Mouse (Mus musculus) embryonic facial prominence, embryonic 10.5 days (tissue): ENCODE measurements around the gene Haghl. TPM values are rescaled to one million over a fixed set of nuclear protein-coding genes. Genes with fewer than 3 reads are reported as not detected.
"Not testable (repeated sequence)": the region's sequence is repeated elsewhere in the genome, so short reads cannot be mapped to it uniquely, and the experiment has no call there.

Experiments
- DNase-seq: peaks from one replicate; pipeline ENCODE4 v3.0.0-alpha.2; 2017; ENCODE audit warnings: low spot score
- H3K27ac ChIP-seq: fragments of 300-500 bp; sonication (generic); replicated peaks from 2 replicates; pipeline ENCODE4 v1.5.1; 2016; ENCODE audit warnings: mild to moderate bottlenecking
- H3K27me3 ChIP-seq: fragments of 300-500 bp; sonication (generic); replicated peaks from 2 replicates; pipeline ENCODE4 v1.6.1; 2016; ENCODE audit warnings: low read depth, mild to moderate bottlenecking; ENCODE audit not compliant: poor library complexity, severe bottlenecking
- H3K36me3 ChIP-seq: fragments of 300-500 bp; sonication (generic); replicated peaks from 2 replicates; pipeline ENCODE4 v1.6.1; 2016; ENCODE audit warnings: mild to moderate bottlenecking, moderate library complexity
- H3K4me1 ChIP-seq: fragments of 300-500 bp; sonication (generic); 2 replicates; pipeline ENCODE4 v1.6.1; 2016
- H3K4me3 ChIP-seq: fragments of 300-500 bp; sonication (generic); 2 replicates; pipeline ENCODE4 v1.5.1; 2016; ENCODE audit warnings: mild to moderate bottlenecking, moderate library complexity
- H3K9me3 ChIP-seq: fragments of 300-500 bp; sonication (generic); 2 replicates; pipeline ENCODE4 v1.6.1; 2016; ENCODE audit warnings: mild to moderate bottlenecking
- WGBS: fragments of 180-500 bp; shearing (Covaris S2); methylation state at CpG from one replicate; pipeline ENCODE4 v1.1.7; 2016; 5-methylcytosine and 5-hydroxymethylcytosine counted together
- microRNA-seq: library from miRNA; unstranded; fragments of <30 nt; microRNA quantifications from one replicate; pipeline ENCODE4, GENCODE M21; 2017
- polyA plus RNA-seq: library from polyadenylated mRNA; unstranded; fragments of >200 nt; fragmentation: Nextera tagmentation; extraction: Ambion mirVana; gene quantifications from 2 replicates; pipeline ENCODE4 v1.2.1, GENCODE M21; 2016

Haghl gene
- polyA plus RNA-seq, 1 experiment from 2014 or later = 69.1 TPM

- WGBS = 91% methylated on average over 4 of the region's 4 CpGs
- Histone ChIP-seq H3K4me3 (no peak overlapping the region), H3K4me1 (0 out of 2 replicates have a peak, but pooled peaks cover 5% of the 10 kb centered on the region), H3K36me3 (no peaks in the 10 kb centered on the region), H3K27ac (no peak overlapping the region), H3K9me3 (no peaks in the 10 kb centered on the region), H3K27me3 (peaks cover 10% of the 10 kb centered on the region; the same call in 1 of the 2 replicates)
- no peak for DNase-seq
These were observed 37.2 kb downstream of the Haghl start for GRCm38 (mm10) chr17:25748238-25748637.

GRCm38 (mm10) chr17:25744311-25744710 is 41.2 kb downstream of the Haghl start:
- no peak for DNase-seq
- H3K36me3 ChIP-seq = no peaks in the 10 kb centered on the region
- peaks cover 17% of the 10 kb centered on the region for H3K27me3 ChIP-seq
- no peak overlapping the region for H3K27ac ChIP-seq
- 78% methylated on average over 10 of the region's 10 CpGs for WGBS
- H3K4me3 ChIP-seq = no peak overlapping the region
- H3K9me3 ChIP-seq = no peaks in the 10 kb centered on the region
- 0 out of 2 replicates have a peak, but pooled peaks cover 5% of the 10 kb centered on the region for H3K4me1 ChIP-seq

GRCm38 (mm10) chr17:25743831-25744230 is 41.6 kb downstream of the Haghl start:
- no peak for DNase-seq
- no peak overlapping the region for H3K4me3 ChIP-seq
- H3K9me3 ChIP-seq = no peaks in the 10 kb centered on the region
- H3K27me3 ChIP-seq = peaks cover 17% of the 10 kb centered on the region
- no peak overlapping the region for H3K27ac ChIP-seq
- 0 out of 2 replicates have a peak, but pooled peaks cover 5% of the 10 kb centered on the region for H3K4me1 ChIP-seq
- H3K36me3 ChIP-seq = no peaks in the 10 kb centered on the region
- 94% methylated on average over 9 of the region's 9 CpGs for WGBS

GRCm38 (mm10) chr17:25741471-25741870 is 44.0 kb downstream of the Haghl start:
- H3K27me3 ChIP-seq = peaks cover 17% of the 10 kb centered on the region
- WGBS = 77% methylated on average over 12 of the region's 12 CpGs
- H3K4me1 ChIP-seq, H3K4me3 ChIP-seq, DNase-seq, H3K9me3 ChIP-seq, H3K36me3 ChIP-seq, H3K27ac ChIP-seq: not testable (repeated sequence)

- no peaks in the 10 kb centered on the region for H3K4me1 ChIP-seq
- DNase-seq = no peak
- 81% methylated on average over 7 of the region's 7 CpGs for WGBS
These were observed 46.6 kb downstream of the Haghl start for GRCm38 (mm10) chr17:25738861-25739260.

GRCm38 (mm10) chr17:25735745-25736144 is 49.7 kb downstream of the Haghl start, which contains the start of gene Mslnl:
TSS of gene Mslnl (plus strand) at chr17:25736042.
- 83% methylated on average over 3 of the region's 3 CpGs for WGBS
- H3K9me3 ChIP-seq = no peaks in the 10 kb centered on the region
- no peak for DNase-seq
- H3K36me3 ChIP-seq = peaks cover 8% of the 10 kb centered on the region
- H3K4me3 ChIP-seq = no peak within 1 kb of the TSS
- H3K4me1 ChIP-seq = peaks cover 5% of the 10 kb centered on the region; the same call in 1 of the 2 replicates
- H3K27ac ChIP-seq = no peak within 1 kb of the TSS
- no peaks in the 10 kb centered on the region for H3K27me3 ChIP-seq

More at GRCm38 (mm10) chr17:25738861-25739260, 46.6 kb downstream of the Haghl start:
- H3K36me3 ChIP-seq = no peaks in the 10 kb centered on the region
- H3K9me3 ChIP-seq = no peaks in the 10 kb centered on the region
- no peak overlapping the region for H3K27ac ChIP-seq
- H3K4me3 ChIP-seq = no peak overlapping the region
- H3K27me3 ChIP-seq = peaks cover 14% of the 10 kb centered on the region

GRCm38 (mm10) chr17:25735246-25735645 is 50.2 kb downstream of the Haghl start:
- peaks cover 13% of the 10 kb centered on the region for H3K36me3 ChIP-seq
- no peak for DNase-seq
- WGBS = 80% methylated on average over 5 of the region's 5 CpGs
- H3K27ac ChIP-seq = no peak overlapping the region
- H3K9me3 ChIP-seq = no peaks in the 10 kb centered on the region
- no peaks in the 10 kb centered on the region for H3K27me3 ChIP-seq
- peaks cover 5% of the 10 kb centered on the region; the same call in 1 of the 2 replicates for H3K4me1 ChIP-seq
- no peak overlapping the region for H3K4me3 ChIP-seq

GRCm38 (mm10) chr17:25732082-25732481 is 53.4 kb downstream of the Haghl start:
- 19% methylated on average over 2 of the region's 2 CpGs for WGBS
- Histone ChIP-seq H3K36me3 (peaks cover 23% of the 10 kb centered on the region), H3K27me3 (no peaks in the 10 kb centered on the region), H3K4me3 (no peak overlapping the region), H3K27ac (no peak overlapping the region), H3K9me3 (no peaks in the 10 kb centered on the region), H3K4me1 (peaks cover 19% of the 10 kb centered on the region)
- DNase-seq = peak; percentile 90

Small RNA genes lying within 50 kb of the gene (microRNA-seq; reads per million reads assigned to microRNA genes)
- gene Gm25083 (not detected), gene Mir3082 (0.91 reads per million), gene Mir6966 (not detected)

Other genes with a start within 250 kb of the Haghl start
- gene Sox8, start 215.0 kb downstream of the Haghl start, polyA plus RNA-seq = 12.5 and 13.1 TPM in 2 replicates
- gene Lmf1, start 206.6 kb downstream of the Haghl start, polyA plus RNA-seq = 26.3 and 26.6 TPM in 2 replicates
- gene Gng13, start 68.5 kb downstream of the Haghl start, polyA plus RNA-seq = 1.8 and 2.5 TPM in 2 replicates
- 60.7 and 66.2 TPM in 2 replicates for gene Chtf18, start 58.3 kb downstream of the Haghl start, polyA plus RNA-seq
- gene Rpusd1, start 58.0 kb downstream of the Haghl start, polyA plus RNA-seq = 23.7 and 25.5 TPM in 2 replicates
- gene Mslnl, start 49.6 kb downstream of the Haghl start, polyA plus RNA-seq = 0.11 TPM in 1 of 2 replicates, not detected in the other
- 0.55 and 0.65 TPM in 2 replicates for gene Msln, start 31.3 kb downstream of the Haghl start, polyA plus RNA-seq
- 23.9 and 25.9 TPM in 2 replicates for gene Narfl, start 11.9 kb downstream of the Haghl start, polyA plus RNA-seq
- gene Ccdc78, start 907 bp upstream of the Haghl start, polyA plus RNA-seq = 0.62 and 1.2 TPM in 2 replicates
- 62.3 and 67.8 TPM in 2 replicates for gene Fam173a, start 7.2 kb upstream of the Haghl start, polyA plus RNA-seq
- 0.95 and 1.0 TPM in 2 replicates for gene AC134908.4, start 10.0 kb upstream of the Haghl start, polyA plus RNA-seq
- gene Metrn, start 11.5 kb upstream of the Haghl start, polyA plus RNA-seq = 118 and 137 TPM in 2 replicates
- gene Fbxl16, start 23.4 kb upstream of the Haghl start, polyA plus RNA-seq = 5.0 and 5.1 TPM in 2 replicates
- gene Wdr24, start 38.0 kb upstream of the Haghl start, polyA plus RNA-seq = 31.0 and 31.4 TPM in 2 replicates
- gene Jmjd8, start 43.2 kb upstream of the Haghl start, polyA plus RNA-seq = 50.5 and 55.1 TPM in 2 replicates
- gene Stub1, start 47.7 kb upstream of the Haghl start, polyA plus RNA-seq = 396 and 400 TPM in 2 replicates
- 1.2 and 1.4 TPM in 2 replicates for gene Rhbdl1, start 51.6 kb upstream of the Haghl start, polyA plus RNA-seq
- gene Gm20683, start 56.1 kb upstream of the Haghl start, polyA plus RNA-seq = 0.92 and 1.4 TPM in 2 replicates
- gene Rhot2, start 59.2 kb upstream of the Haghl start, polyA plus RNA-seq = 26.3 and 27.2 TPM in 2 replicates
- gene Wdr90, start 75.8 kb upstream of the Haghl start, polyA plus RNA-seq = 53.8 and 56.1 TPM in 2 replicates
- gene Mcrip2, start 83.1 kb upstream of the Haghl start, polyA plus RNA-seq = 17.3 and 20.2 TPM in 2 replicates
- 68.1 and 69.8 TPM in 2 replicates for gene Mettl26, start 89.4 kb upstream of the Haghl start, polyA plus RNA-seq
- gene Wfikkn1, start 95.2 kb upstream of the Haghl start, polyA plus RNA-seq = 7.8 and 12.6 TPM in 2 replicates
- gene Rab40c, start 134.1 kb upstream of the Haghl start, polyA plus RNA-seq = 30.9 and 34.0 TPM in 2 replicates
- gene Pigq, start 159.3 kb upstream of the Haghl start, polyA plus RNA-seq = 62.9 and 69.3 TPM in 2 replicates
- 0.88 TPM in 1 of 2 replicates, not detected in the other for gene Nhlrc4, start 159.3 kb upstream of the Haghl start, polyA plus RNA-seq
- gene A930017K11Rik, start 166.9 kb upstream of the Haghl start, polyA plus RNA-seq = 0.35 and 0.36 TPM in 2 replicates
- 34.3 and 40.1 TPM in 2 replicates for gene Capn15, start 200.1 kb upstream of the Haghl start, polyA plus RNA-seq